Mouse (Mus musculus): ENCODE data around the gene Rps26.

GRCm38 (mm10) chr10:128626311-128627310, at the start of gene Rps26:
- TF ChIP-seq POLR2A (IDR thresholded peaks at IDR 0.05; ENCODE audit: borderline replicate concordance, extremely low read depth, low read depth, low read length) (peak; percentile 95; the same call in 1 of the 2 replicates), CTCF (IDR thresholded peaks at IDR 0.05; ENCODE audit: insufficient read depth, low read length) (no peak)

Measured in lung, adult 2 months (tissue).